Mouse (Mus musculus): ENCODE measurements at regions not wholly inside any gene's neighbourhood (a gene's known extent, or its start where the extent isn't known, plus 50 kb on each side); places are given as distances from the start of the nearest gene placed in this dataset.

DNA sequence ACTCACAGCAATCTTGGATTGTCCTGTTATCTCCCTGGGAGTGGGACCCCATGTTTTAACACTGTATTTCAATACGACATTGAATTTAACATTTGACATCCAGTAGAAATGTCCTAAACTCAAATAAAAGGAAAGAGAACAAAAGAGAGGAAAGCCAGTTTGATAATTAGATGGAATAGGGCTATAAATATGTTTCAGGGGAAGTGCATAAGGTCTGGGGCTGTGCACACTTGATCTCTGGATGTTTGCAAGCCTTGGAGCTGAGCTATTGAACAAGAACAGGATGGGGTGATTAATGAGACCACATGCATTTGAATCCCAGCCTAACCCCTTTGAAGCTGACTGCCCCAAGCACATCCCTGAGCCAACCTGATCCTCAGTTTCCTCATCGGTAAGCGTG is 264.0 kb upstream of the Npvf start:
- TF ChIP-seq CTCF (IDR thresholded peaks at IDR 0.05; ENCODE audit: low read depth, low read length), result no peak
- TF ChIP-seq POLR2A (IDR thresholded peaks at IDR 0.05; ENCODE audit: borderline replicate concordance, low read depth, low read length), result no peak

Measured in bone marrow macrophage, adult 2 months (primary cell).